Mouse (Mus musculus): Measurements from ENCODE around the gene Adra1b.

GRCm38 (mm10) chr11:43754568-43754967 lies 146.4 kb downstream of the Adra1b start:
- TF ChIP-seq USF1 (IDR thresholded peaks at IDR 0.05; ENCODE audit: low read depth) (no peak), CTCF (IDR thresholded peaks at IDR 0.05; ENCODE audit: control insufficient read depth, insufficient read depth, insufficient read length) (no peak), MYOD1 (IDR thresholded peaks at IDR 0.05; ENCODE audit: control insufficient read depth, insufficient read length, low read depth) (no peak), MAX (IDR thresholded peaks at IDR 0.05) (no peak), FOSL1 (IDR thresholded peaks at IDR 0.05; ENCODE audit: insufficient read depth, low read length, poor library complexity, severe bottlenecking) (no peak), MYOG (IDR thresholded peaks at IDR 0.05; ENCODE audit: control insufficient read depth, extremely low read depth, insufficient read length) (no peak), CEBPB (IDR thresholded peaks at IDR 0.05; ENCODE audit: low read depth) (no peak)
